In genomic region chr14:73234468-73235031, GRCm38 (mm10) we compare ENCODE assay signal across 8 mouse cellular contexts. TPM values are rescaled to one million over a fixed set of nuclear protein-coding genes. Genes with fewer than 3 reads are reported as not detected.
DNase-seq lines count a peak whose midpoint lies in the region; ATAC-seq and TF ChIP-seq lines count a peak whose summit lies in the region.

No protein-coding gene starts in this region.

- no peak overlapping the region for H3K4me2 ChIP-seq in kidney, postnatal 0 days (ENCODE audit: low read length)
- no peak overlapping the region for H3K4me2 ChIP-seq in neural tube, embryonic 15.5 days

- H3K4me1 ChIP-seq in kidney, postnatal 0 days (replicated peaks; ENCODE audit: insufficient read depth, low read length) = peaks cover 9% of the 10 kb centered on the region
- peaks cover 23% of the 10 kb centered on the region for H3K4me1 ChIP-seq in neural tube, embryonic 15.5 days

- peak overlapping the region; percentile 26 for H3K27ac ChIP-seq in left cerebral cortex, adult 2 months
- peak overlapping the region; percentile 85 for H3K27ac ChIP-seq in kidney, postnatal 0 days
- peak overlapping the region; percentile 66 for H3K27ac ChIP-seq in neural tube, embryonic 15.5 days (replicated peaks)

- DNase-seq in left cerebral cortex, adult 2 months (ENCODE audit: extremely low spot score in 1 of 2, low spot score in 2 of 2) = no peak
- no peak for DNase-seq in left cerebral cortex, postnatal 25 days (ENCODE audit: low spot score in 2 of 2)
- peak; percentile 68 for DNase-seq in embryo, embryonic 9.5 days (ENCODE audit: extremely low spot score)
- DNase-seq in kidney, postnatal 0 days (ENCODE audit: low spot score) = peak; percentile 84
- no peak for DNase-seq in testis, postnatal 10 days (ENCODE audit: low spot score)
- no peak for DNase-seq in lung, postnatal 25 days (ENCODE audit: low spot score)
- no peak for DNase-seq in right cerebral cortex, postnatal 36 days (ENCODE audit: low spot score in 2 of 2)

- H3K36me3 ChIP-seq in kidney, postnatal 0 days (ENCODE audit: insufficient read depth, low read length) = no peaks in the 10 kb centered on the region
- H3K36me3 ChIP-seq in neural tube, embryonic 15.5 days = no peaks in the 10 kb centered on the region

- H3K27me3 ChIP-seq in kidney, postnatal 0 days (ENCODE audit: insufficient read depth, low read length) = no peaks in the 10 kb centered on the region
- no peaks in the 10 kb centered on the region for H3K27me3 ChIP-seq in neural tube, embryonic 15.5 days (replicated peaks)

- 22% methylated on average over 2 of the region's 2 CpGs for WGBS in kidney, postnatal 0 days
- WGBS in neural tube, embryonic 15.5 days = 0% methylated on average over 2 of the region's 2 CpGs

- ATAC-seq in kidney, postnatal 0 days (replicated peaks; ENCODE audit: low FRiP score, low read depth) = no peak
- ATAC-seq in neural tube, embryonic 15.5 days (ENCODE audit: low FRiP score) = 0 out of 2 replicates have a peak, but pooled peaks have one; percentile 30

- no peak for TF ChIP-seq CTCF in left cerebral cortex, adult 2 months (IDR thresholded peaks at IDR 0.05)
- no peak for TF ChIP-seq CTCF in kidney, postnatal 0 days (IDR thresholded peaks at IDR 0.05; ENCODE audit: low read depth)

- intact Hi-C loops in left cerebral cortex, adult 2 months (cut with DNase I) = no loop called here
- intact Hi-C loops in left cerebral cortex, postnatal 25 days (cut with DNase I) = no loop called here

- no peaks in the 10 kb centered on the region for H3K9me3 ChIP-seq in kidney, postnatal 0 days (replicated peaks; ENCODE audit: low read length)
- H3K9me3 ChIP-seq in neural tube, embryonic 15.5 days (replicated peaks) = no peaks in the 10 kb centered on the region

- H3K9ac ChIP-seq in kidney, postnatal 0 days (ENCODE audit: low read depth, low read length) = no peak overlapping the region
- H3K9ac ChIP-seq in neural tube, embryonic 15.5 days (replicated peaks) = no peak overlapping the region

- H3K4me3 ChIP-seq in left cerebral cortex, adult 2 months = no peak overlapping the region
- no peak overlapping the region for H3K4me3 ChIP-seq in kidney, postnatal 0 days (replicated peaks; ENCODE audit: low read depth, low read length)
- H3K4me3 ChIP-seq in neural tube, embryonic 15.5 days (replicated peaks) = no peak overlapping the region

RNA-seq across cellular contexts. Expression of gene Lpar6, which starts 3.1 kb away (rescaled TPM):
- total RNA-seq in left cerebral cortex, adult 2 months (2021) = 1 to 10 TPM; 1.1 to 1.3 TPM
- 1 to 10 TPM; 1.4 to 1.6 TPM for total RNA-seq in left cerebral cortex, postnatal 25 days (2021)
- 15.5 and 15.9 TPM in 2 replicates for polyA plus RNA-seq in kidney, postnatal 0 days (2015; fragmentation: Nextera tagmentation; extraction: Ambion mirVana)
- 4.0 and 5.7 TPM in 2 replicates for polyA plus RNA-seq in neural tube, embryonic 15.5 days (2015; fragmentation: Nextera tagmentation; extraction: Ambion mirVana)

Comparison
In these comparisons a context has a peak if more than half of its experiments do, and no peak if none do; other contexts are left out.
1. DNase-seq: peak in embryo, embryonic 9.5 days (single experiment) and kidney, postnatal 0 days (single experiment); none in left cerebral cortex, adult 2 months (0 of 2), left cerebral cortex, postnatal 25 days (0 of 2), testis, postnatal 10 days (single experiment), lung, postnatal 25 days (single experiment) and right cerebral cortex, postnatal 36 days (0 of 2).
2. H3K27ac ChIP-seq: peak in every context shown above with its lines; median percentile 85 in kidney, postnatal 0 days; 66 in neural tube, embryonic 15.5 days; 26 in left cerebral cortex, adult 2 months.